Mouse (Mus musculus) cerebellum, adult 2 months (tissue): ENCODE data around the gene Ptpra.

Source experiments
- CTCF ChIP-seq: fragments of 200-500 bp; IDR thresholded peaks from 2 replicates; pipeline ENCODE4 v1.5.1; 2011; ENCODE audit warnings: low read depth, mild to moderate bottlenecking, control low read depth, low read length, moderate library complexity, borderline replicate concordance; ENCODE audit not compliant: insufficient read depth
- POLR2A ChIP-seq: fragments of 200-500 bp; IDR thresholded peaks from 2 replicates; pipeline ENCODE4 v1.6.1; 2011; ENCODE audit warnings: low read length, control low read depth, borderline replicate concordance; ENCODE audit not compliant: insufficient read depth

DNA sequence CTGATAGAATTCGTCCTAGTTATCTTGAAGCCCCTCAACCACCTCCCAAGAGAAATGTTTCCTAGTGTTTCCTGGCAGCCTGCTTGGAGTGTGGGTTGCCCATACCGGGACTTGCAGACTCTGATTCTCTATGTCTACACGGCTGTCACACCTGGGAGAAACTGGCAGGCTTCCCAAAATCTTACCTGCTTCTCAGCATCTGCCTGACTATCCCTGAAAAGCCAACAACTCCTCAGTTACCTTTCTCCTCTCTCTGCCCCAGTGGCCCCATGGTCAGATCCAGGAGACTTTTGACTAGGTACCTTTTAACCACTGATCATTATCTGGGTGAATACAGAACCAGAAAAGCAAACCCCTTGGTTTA lies 1.6 kb downstream of the Ptpra start:
- no peak for TF ChIP-seq CTCF
- no peak for TF ChIP-seq POLR2A
